Mouse (Mus musculus) urinary bladder, postnatal 10 days (tissue): ENCODE data around the gene Gpc6.

Experiments used
- DNase-seq: peaks from one replicate; pipeline ENCODE4 v3.0.0; 2022; ENCODE audit warnings: low spot score

The Gpc6 gene

DNA sequence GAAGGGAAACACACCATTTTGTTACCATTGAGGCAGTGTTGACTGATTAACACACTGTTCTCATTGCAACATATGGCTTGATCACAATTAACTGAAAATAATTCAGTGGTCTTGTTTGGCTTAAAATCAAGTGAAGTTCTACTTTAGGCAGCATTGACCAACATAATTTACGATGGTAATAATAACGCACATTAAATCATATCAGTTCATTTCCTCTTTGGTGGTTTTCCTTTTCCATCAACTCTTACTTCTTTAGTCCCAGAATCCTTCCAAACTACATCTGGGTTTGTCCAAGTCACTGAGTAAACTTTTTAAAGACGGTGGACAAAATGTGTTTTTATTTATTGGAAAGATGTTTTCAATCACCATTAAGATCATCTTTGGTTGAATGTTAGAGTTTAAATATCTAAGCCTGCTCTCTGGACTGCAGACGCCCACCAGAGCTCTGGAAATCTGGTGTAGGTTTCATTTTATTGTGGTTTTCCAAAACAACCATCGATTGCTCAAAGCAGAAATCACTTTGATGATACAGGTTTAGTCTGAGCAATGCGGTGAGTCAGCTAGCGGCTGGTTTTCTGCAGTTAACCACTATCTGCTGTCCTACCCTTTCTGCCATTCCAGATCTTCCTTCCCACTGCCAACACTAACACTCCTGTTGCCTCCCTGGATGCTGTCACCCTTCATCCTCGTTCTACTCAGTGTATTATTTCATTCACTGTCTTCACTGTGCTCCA lies 314.7 kb downstream of the Gpc6 start:
- DNase-seq, result no peak

DNA sequence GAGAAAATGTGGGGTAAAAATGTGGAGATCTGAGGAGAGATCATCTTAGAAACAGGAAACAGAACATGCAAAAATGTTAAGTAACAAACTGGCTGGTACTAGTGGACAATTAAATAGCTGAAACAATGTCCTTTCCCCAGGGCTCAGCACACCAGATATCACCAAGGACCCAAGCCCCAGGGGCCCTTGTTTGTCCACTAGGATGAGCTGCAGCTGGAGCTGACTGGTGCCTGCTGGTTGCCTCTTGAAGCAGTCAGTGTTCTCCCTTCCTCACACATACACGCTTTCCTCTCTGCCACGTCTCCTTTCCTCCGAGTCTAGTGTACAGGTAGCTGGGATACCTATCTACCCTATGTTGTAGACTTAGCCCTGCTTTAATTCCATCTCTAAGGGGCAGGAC lies 320.5 kb downstream of the Gpc6 start:
- DNase-seq, result no peak

DNA sequence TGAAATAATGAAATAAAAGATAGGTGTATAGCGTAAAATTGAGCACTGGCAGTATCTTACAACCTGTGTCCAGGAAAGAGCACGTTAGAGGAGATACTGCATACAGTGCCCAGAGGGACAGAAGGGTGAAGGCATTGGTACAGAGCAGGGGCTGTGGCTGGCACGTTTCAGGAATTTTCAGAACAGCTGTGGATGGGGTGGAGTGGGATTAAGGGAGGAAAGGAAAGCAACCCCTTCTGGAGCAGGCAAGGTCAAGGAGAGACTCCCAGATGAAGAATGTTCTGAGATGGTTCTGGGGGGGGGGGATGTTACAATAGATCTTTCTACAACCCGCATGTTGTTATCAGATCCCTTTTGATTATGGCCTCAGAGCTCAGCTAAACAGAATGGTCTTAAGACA lies 331.1 kb downstream of the Gpc6 start:
- no peak for DNase-seq

DNA sequence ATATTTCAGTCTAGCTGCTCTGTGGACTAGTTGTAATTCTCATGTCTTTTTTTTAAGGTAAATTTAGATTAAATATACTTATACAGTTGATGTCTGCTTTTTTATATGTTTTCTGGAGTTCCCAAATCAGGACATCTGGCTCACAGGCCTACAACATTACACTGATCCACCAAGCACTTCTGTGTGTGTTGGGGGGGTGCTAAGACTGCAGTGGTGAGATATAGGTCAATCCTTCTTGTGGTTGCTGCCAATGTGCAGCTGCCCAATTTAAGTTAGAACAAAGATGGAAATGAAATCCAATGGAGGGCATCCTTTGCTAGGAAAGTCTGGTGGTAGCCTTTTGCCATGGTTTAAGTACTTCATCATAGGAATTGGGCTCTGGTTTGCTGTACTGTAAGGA lies 340.5 kb downstream of the Gpc6 start:
- DNase-seq, result no peak

DNA sequence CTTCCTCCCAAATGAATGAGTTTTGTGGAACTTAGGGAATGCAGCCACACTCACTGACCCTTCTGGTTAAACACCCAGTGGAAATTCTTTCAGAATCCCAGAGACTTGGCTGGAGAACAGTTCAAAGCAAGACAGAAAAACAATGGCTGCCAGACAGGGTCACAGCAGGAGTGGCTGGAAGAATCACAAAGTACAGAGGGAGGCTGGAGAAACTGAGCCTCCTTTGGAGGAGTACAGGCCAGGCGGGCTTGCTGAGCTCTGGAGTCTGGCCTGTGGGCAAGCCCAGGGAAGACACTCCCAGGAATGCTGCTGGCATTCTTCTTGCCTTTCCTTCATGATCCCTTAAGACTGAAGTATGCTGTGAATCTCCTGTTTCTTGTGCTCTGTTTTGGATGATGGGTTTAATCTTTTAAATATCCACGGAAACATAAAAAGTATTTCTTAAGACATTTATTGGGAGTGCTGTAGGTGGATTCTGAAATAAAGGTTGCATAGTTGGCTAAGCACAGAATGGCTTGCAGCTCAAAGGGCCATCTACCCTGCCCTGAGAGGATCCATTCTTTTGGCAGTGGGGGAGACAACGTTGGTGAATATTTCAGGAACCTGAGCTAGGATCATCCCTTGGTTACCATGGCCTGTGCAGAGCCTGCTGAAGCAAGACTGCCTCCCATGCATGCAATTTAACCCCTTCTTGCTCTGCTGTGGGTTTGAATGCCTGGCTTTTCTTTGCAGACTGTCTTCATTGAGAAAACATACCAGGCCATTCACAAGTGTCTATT lies 342.9 kb downstream of the Gpc6 start:
- DNase-seq, result no peak

DNA sequence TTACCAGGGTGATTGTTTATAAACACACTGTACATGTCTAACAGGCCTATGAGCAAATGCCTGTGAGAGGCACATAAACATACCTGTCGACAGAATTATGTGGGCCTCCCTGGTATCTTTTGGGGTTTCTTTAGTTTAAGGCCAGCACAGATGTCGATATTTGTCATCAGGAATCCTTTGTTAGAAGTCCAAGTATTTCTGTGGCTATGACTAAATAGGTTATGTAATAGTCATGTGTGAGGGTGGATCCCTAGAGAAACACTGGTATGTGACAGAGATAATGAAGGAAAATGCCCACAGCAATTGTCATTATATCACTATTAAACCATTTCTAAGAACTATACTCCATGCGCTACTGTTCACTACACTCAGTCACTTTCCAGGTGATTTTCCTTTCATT lies 358.5 kb downstream of the Gpc6 start:
- DNase-seq, result no peak

DNA sequence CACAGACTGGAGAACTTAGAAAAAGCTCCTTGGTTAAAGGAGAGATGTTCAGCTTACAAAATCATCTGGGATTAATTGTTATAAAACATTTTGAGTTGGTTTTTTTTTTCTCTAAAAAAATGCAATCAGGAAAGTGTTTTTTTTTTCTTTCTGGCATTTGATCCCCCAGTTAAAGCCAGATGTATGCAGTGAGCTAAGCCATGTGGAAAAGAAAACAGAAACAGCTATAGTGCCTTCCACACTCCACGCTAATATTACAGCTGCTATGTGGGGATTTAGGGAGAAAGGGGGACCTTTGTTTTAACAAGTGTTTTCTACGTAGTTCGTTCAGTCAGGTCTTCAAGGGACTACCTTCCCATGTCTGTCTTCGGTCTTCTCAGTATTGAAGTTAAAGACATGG lies 368.6 kb downstream of the Gpc6 start:
- no peak for DNase-seq

DNA sequence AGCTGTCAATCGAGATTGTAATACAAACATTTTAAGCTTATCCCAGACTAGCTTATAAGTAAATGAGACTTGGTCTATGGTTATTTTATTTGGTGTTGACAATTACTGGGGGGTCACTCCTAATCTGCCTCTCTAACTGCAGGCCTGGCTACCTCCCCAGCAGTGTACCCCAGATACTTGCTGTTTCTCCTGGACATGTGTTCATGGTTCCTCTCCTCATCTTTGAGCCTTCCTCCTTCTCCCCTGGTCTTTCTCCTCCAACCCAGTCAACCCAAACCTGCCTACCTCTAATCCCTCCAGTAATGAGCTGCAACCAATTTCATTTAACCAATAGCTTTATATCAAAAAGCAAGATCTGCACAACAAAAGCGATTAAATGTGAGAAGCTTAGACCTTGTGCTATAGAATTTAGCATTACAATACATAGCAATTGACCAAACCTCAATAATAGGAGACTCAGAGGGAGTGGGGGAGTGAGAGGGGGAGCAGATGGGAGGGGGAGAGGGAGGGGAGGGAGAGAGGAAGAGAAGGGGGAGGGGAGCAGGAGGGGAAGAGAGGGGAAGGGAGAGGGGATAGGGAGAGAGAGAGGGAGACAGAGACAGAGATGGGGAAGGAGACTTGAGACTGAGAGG lies 371.2 kb downstream of the Gpc6 start:
- DNase-seq, result no peak

DNA sequence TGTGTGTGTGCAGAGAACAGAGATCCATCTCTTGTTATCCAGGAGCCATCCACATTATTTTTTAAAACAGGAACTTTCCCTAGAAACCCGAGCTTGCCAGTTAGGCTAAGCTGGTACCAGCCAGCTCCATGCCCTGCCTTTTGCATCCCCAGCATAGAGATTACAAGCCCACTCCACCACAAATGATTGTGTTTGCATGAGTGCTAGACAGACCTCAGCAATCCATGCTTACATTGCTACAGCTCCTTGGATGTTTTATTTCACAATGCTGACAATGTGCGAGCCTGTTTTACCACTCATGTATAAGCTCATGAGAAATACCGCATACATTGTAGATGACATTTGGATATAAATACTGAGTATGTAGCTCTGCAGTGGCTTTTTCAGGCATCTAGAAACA lies 375.9 kb downstream of the Gpc6 start:
- DNase-seq, result no peak

DNA sequence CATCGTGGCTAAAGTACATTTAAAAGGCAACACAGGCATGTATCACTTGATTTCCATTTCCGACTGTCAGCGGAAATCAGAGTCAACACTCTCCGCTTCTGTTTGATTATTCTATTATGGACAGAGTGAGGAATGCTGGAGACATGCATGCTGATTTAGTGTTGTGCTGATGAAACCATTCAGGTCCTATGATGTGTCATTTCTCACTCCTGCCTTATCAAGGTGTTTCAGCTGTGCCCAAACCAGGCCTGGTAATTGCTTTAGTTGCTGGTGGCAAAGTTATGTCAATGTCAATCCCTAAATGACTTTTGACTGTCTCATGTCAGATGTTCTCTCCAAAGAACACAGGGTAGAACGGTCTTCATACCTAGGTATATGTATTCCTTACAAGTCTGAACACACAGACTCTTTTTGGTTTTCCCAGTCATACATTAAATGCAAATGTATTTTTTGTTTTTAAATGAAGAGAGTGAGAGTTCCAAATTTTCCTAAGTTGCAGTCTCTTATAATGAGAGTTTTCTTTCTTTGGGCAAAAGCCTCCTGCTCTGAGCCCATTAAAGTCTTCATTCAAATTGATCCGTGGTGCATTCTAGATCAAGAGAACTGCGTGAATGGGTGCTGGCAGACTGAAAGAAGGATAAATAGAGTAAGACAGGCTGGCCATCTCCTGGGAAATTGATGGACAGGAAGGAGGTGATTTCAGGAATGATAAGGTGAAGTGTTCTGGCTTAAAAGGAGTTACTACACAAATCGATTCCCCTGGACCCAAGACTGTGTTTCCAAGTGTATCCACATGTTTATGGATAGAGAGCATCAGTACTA lies 379.0 kb downstream of the Gpc6 start:
- DNase-seq, result no peak

DNA sequence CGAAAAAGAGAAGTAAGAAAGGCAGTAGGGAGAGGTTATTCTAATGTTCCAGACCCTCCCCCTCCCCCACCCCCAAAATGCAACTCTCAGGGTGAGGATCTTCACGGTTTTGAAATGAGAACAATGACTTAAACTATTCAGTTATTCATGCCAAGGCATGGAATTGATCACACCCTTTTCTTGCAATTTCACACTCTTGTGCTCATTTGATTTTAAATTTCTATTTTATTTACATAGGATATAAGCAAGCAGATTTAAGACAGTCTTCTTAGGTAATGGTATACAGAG lies 379.6 kb downstream of the Gpc6 start:
- no peak for DNase-seq

DNA sequence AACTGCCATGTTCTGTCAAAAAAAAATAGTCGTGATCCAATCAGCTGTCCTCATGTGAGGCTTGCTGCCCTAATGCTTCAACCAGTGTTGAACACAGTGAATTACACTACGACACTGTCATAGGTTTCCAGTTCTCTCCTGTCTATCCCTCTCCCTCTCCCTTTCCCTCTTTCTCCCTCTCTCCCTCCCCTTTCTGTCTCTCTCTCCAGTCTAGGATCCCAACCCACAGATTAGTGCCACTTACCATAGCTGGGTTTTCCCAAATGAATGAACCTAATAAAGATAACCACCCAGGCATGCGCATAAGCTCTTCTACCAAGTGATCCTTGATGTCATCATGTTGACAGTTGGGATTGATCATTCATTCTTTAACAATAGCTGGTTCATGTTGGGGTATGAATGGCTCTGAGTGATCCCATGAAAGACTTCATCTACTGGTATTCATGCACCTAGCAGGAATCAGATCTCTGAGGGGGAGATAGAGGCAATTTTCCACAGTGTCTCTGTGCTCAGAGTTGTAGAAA lies 384.9 kb downstream of the Gpc6 start:
- no peak for DNase-seq

DNA sequence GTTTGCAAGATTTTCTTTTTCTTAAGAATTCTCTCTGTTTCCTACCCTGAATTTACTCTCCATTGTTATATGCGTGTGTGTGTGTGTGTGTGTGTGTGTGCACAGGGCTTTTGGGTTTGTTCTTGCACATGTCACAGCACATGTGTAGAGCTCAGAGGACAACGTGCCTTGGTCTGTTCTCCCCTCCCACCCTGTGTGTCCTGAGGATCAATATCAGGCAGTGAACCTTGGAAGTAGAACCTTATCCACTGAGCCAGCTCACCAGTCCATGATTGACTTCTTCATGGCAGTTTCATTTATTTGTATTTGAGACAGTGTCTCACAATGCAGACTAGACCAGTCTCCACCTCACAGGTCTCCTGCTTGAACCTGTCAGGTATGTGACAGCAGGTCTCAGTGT lies 399.1 kb downstream of the Gpc6 start:
- no peak for DNase-seq

DNA sequence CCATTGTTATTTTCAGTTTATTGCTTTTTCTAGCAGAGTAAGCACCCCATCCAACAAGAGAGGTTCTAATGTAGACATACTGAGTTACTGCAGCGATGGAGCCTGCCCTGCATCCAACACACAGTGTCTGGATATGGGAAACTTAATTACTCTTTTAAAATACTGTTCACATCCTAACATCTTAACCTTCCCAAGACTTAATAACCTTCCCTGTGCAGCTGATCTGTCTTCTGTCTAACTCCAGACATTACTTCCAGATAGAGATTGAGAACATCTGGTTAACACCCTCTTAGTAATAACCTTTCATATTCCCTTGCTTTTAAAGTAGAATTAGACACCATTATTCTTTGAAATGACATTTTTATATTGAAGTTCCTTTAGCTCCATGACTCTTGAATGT lies 407.1 kb downstream of the Gpc6 start:
- no peak for DNase-seq

DNA sequence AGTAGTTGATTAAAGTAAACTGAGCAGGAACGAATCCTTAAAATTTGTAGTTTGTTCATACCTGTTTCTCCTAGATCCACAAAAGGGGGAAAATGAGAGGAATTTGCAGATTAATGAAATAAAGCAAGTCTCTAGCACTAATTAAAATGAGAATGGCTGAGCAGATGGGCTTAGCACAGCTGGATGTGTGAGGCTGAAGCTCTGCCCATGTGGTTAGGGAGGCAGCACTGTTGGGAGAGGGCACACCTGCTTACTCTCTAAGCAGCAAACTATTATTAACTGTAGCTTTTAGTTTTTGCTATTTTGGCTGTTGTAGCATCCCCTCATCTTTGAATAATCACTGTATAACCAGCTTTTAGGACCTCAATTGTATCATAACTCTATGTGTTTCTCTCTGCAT lies 412.2 kb downstream of the Gpc6 start:
- no peak for DNase-seq

DNA sequence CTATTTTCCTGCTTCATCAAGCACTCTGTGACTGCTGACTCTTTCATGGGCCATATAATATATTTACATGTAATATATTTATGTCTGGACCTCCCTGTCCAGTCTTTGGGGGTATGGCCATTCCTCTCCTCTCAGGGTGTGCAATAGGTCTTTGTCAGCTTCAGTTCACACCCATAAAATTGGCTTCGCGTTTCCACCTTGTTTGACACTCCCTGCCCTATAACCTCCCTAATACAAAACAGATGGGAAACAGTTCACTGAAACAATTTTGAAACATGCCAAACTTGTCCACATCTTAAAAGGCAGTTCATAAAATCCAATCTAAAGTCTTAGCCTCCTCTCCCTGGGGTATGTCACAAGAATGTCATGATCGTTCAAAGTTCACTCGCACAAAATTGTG lies 415.4 kb downstream of the Gpc6 start:
- DNase-seq, result no peak

DNA sequence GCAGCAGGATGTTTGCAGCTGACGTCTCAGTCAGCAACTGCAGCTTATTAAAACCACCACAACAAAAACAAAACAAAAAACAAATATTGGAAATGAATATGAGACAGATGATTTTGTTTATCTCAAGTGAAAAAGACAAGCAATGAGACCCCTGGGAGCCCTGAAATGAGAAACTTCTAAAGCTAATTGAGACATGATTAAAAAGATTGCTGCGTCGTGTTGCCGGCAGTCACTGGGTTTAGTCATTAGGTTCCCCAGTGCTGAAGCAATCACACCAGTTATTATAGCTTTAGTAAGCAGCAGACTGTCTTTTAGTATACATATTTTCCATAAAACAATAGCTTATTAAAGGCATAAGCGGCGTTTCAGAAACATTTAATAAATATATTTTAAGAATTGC lies 419.4 kb downstream of the Gpc6 start:
- no peak for DNase-seq

DNA sequence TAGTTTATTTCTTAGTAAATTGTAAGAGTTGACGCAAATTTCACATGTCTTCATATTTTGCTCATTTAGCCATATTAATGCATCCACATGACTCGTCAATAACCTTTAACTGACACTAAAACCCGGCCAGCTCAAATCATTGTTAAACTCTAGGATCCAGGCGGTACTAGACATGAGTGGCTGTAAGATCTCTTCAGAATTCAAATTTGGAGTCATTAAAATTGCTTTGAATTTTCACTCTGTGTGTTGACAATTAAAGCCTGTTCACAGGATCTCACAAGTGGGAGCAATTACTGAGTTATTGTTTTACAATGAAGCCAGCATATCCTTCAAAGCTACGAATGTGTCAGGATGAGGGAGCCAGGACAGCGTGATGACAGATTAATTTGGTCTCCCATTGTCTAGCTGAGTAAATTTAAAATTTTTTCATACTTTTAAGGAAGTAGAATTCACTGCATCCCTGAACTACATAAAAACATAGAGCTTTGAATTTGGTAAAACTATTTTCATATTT lies 421.3 kb downstream of the Gpc6 start:
- no peak for DNase-seq

DNA sequence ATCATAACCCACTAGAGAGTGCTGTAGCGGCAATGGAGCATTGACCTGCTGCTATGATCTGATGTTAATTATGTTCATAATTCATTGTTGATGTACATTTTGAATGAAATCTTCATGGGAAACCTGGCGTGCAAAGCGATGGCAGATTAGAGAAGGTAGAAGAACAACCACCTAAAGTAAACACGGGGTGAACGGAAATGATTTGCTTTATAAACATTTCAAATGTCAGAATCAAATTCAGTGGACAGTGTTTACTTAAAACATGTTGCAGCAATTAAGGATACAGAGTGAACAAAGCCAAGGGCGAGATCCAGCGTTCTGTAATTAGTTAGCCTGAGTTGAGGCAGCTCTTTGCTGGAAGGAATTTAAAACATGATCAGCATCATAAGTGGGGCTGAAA lies 426.2 kb downstream of the Gpc6 start:
- no peak for DNase-seq

DNA sequence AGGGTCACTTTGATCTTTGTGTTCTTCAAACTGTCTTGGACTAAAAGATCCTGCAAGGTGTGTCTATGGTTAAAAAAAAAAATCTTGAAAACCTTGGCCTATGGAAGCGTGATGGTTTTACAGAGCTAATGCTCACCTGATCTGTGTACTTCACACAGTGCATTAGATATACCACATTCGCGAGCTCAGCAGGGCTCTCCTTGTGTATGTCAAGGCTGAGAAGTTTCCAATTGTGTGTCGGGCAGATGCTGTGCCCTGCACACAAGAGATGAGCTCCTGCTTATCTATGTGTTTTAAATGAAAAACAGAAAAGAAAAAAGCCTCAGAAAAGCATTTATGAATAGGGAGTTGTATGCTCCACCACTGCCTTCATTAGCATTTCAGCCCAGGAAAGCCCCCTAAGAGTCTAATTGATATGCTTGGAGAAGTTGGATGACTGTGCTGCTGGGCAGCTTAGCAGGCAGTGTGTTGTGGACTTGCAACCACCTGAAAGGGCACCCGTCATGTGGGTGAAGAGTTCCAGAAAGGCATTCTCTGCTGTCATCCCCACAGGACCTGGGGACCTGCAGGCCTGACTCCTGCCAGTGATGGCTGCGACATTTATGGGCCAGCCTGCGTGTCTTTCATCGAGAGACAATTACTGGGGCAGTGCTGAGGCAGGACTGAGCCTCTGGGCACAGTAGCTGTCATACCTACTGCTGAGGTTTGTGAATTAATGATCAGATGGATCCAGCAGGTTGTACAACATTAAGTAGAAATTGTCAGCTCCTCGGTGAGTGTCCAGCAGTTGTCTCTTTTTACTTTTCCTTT lies 436.2 kb downstream of the Gpc6 start:
- DNase-seq, result no peak

DNA sequence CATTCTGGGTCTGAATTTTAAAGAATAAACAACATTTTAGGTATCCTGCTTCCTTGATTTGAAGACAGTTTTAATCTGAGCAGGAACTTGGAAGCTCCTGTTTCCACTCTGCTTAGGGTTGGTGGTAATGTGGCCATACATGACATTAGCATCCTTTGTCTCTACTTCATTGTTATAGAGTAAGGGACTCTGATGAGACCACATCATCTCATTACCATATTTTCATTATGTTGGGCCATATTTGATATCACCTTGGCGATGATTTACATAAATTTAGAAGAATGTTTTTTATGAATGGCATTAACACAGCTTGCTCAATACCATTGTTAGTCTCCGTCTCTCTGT lies 436.8 kb downstream of the Gpc6 start:
- DNase-seq, result no peak
